Mouse (Mus musculus) heart, adult 2 months (tissue): Measurements from ENCODE around the gene Methig1. TPM values are rescaled to one million over a fixed set of nuclear protein-coding genes. Genes with fewer than 3 reads are reported as not detected.
"Not testable (repeated sequence)": the region's sequence is repeated elsewhere in the genome, so short reads cannot be mapped to it uniquely, and the experiment has no call there.

Experiments used
- DNase-seq, 2 experiments: peaks; one replicate each; pipeline ENCODE4 v3.0.0; 2021
- H3K27ac ChIP-seq: fragments of 200-600 bp; 2 replicates; pipeline ENCODE4 v1.8.1; 2022
- H3K27me3 ChIP-seq: fragments of 200-500 bp; 2 replicates; pipeline ENCODE4 v1.6.1; 2012; ENCODE audit warnings: mild to moderate bottlenecking, low read length, inconsistent platforms, mixed read lengths; ENCODE audit not compliant: control insufficient read depth, insufficient read depth
- H3K36me3 ChIP-seq: fragments of 200-500 bp; 2 replicates; pipeline ENCODE4 v1.6.1; 2012; ENCODE audit warnings: low read length, inconsistent platforms; ENCODE audit not compliant: control insufficient read depth, insufficient read depth
- H3K4me1 ChIP-seq: fragments of 200-500 bp; 2 replicates; pipeline ENCODE4 v1.6.1; 2011; ENCODE audit warnings: low read length; ENCODE audit not compliant: control insufficient read depth, insufficient read depth
- H3K4me3 ChIP-seq: fragments of 200-600 bp; 2 replicates; pipeline ENCODE4 v1.8.1; 2022
- H3K79me2 ChIP-seq: fragments of 200-500 bp; replicated peaks from 2 replicates; pipeline ENCODE4 v1.6.1; 2012; ENCODE audit warnings: mild to moderate bottlenecking, inconsistent platforms, low read length, moderate library complexity, mixed read lengths; ENCODE audit not compliant: control insufficient read depth, insufficient read depth
- H3K9ac ChIP-seq: fragments of 200-500 bp; 2 replicates; pipeline ENCODE4 v1.6.1; 2012; ENCODE audit warnings: low read depth, mild to moderate bottlenecking, control low read depth, inconsistent platforms, low read length, mixed read lengths
- CTCF ChIP-seq: fragments of 200-600 bp; IDR thresholded peaks from 2 replicates; pipeline ENCODE4 v1.8.1; 2022; ENCODE audit warnings: antibody characterized with exemption, mild to moderate bottlenecking, moderate library complexity
- EP300 ChIP-seq: fragments of 200-500 bp; IDR thresholded peaks from 2 replicates; pipeline ENCODE4 v1.6.1; 2011; ENCODE audit warnings: low read depth, low read length, control low read depth; ENCODE audit not compliant: insufficient read depth
- POLR2A ChIP-seq: fragments of 200-500 bp; IDR thresholded peaks from 2 replicates; pipeline ENCODE4 v1.6.1; 2011; ENCODE audit warnings: mild to moderate bottlenecking, low read depth, low read length, control low read depth; ENCODE audit not compliant: insufficient read depth
- WGBS: fragments of 180-500 bp; shearing (Covaris S2); methylation state at CpG from one replicate; pipeline ENCODE4 v1.1.7; 2018; 5-methylcytosine and 5-hydroxymethylcytosine counted together
- intact Hi-C: fragments of 180-260 bp; cut with DNase I; formaldehyde crosslinking; loops from one replicate; pipeline ENCODE4 v1.15.1; 2025
- polyA plus RNA-seq: library from polyadenylated mRNA; depleted of rRNA; stranded (reverse); fragments of >200 nt; gene quantifications from 2 replicates; pipeline ENCODE4 v1.2.3, GENCODE M21; 2012
- total RNA-seq, 2 experiments: library from RNA; stranded (reverse); gene quantifications; 2 replicates each; pipeline ENCODE4 v1.2.3; 2021

Gene Methig1
- total and polyA plus RNA-seq, 3 experiments: 0.34 TPM; not detected in 2

DNA sequence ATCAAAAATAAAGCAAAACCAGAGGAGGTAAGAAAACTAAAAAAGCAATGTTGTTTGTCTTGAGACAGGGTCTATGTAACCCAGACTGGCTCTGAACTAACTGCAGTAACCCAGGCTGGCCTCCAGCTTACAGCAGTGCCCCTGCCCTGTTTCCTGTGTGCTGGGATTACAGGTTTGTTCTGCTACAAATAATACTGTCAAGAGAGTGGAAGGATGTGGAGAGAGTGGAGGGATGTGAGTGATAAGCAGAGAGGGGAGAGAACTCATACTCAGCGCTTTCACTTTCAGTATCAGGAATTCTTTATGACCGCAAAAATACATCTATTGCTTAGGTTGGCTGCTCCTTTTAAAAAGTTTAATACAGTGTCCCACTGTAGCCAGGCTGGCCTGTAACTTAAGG is 40.6 kb upstream of the Methig1 start:
- Histone ChIP-seq H3K79me2 (no peaks in the 10 kb centered on the region), H3K27ac (no peak overlapping the region; the same call in 1 of the 2 replicates), H3K27me3 (no peaks in the 10 kb centered on the region), H3K36me3 (peaks cover 2% of the 10 kb centered on the region; the same call in 1 of the 2 replicates), H3K9ac (no peak overlapping the region; the same call in 1 of the 2 replicates), H3K4me3 (no peak overlapping the region), H3K4me1 (peaks cover 1% of the 10 kb centered on the region)
- WGBS: 25% methylated on average over 2 of the region's 2 CpGs
- TF ChIP-seq CTCF (no peak), EP300 (no peak), POLR2A (no peak)
- intact Hi-C loops: loop anchor here (10.0 kb wide), 1 partner anchor 142 kb away; no protein-coding TSS in a partner anchor
- DNase-seq: no peak

DNA sequence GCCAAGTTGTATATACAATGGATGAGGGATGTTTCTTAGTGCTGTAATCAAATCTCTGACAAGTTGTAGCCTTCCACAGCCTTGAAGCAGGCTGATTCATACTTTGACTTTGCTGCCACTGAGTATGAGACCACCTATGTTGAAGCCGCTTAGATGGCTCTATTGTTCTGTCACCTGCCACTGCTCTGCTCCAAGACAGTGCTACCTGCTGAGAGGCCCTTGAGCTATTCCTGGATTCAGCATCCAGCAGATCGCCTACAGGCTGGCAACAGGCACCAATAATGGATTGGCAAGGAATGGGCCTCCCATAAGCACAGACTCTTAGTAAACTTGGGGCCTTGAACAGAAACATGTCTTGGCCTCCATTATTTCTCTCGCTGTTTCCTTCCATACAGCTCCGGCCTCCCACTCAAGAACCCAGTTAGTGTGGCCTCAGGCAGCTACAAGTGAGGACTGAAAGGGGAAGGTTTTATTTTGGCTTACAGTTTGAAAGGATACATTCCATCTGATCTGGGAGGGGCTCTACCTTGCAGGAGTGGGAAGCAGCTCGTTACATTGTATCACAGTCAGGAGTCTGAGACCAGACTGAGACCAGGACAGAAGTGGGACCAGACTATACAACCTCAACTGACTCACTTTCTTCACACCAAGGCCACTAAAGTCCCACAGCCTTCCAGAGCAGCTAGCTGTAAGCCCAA is 38.4 kb upstream of the Methig1 start:
- intact Hi-C loops: loop anchor here (10.0 kb wide), 1 partner anchor 140 kb away; no protein-coding TSS in a partner anchor
- Histone ChIP-seq H3K27ac (no peak overlapping the region), H3K36me3 (0 out of 2 replicates have a peak, but pooled peaks cover 2% of the 10 kb centered on the region), H3K4me3 (no peak overlapping the region), H3K79me2 (no peaks in the 10 kb centered on the region), H3K27me3 (no peaks in the 10 kb centered on the region), H3K9ac (no peak overlapping the region), H3K4me1 (peaks cover 5% of the 10 kb centered on the region)
- 94% methylated on average over 5 of the region's 5 CpGs for WGBS
- TF ChIP-seq POLR2A (no peak), EP300 (no peak), CTCF (no peak)
- no peak for DNase-seq

DNA sequence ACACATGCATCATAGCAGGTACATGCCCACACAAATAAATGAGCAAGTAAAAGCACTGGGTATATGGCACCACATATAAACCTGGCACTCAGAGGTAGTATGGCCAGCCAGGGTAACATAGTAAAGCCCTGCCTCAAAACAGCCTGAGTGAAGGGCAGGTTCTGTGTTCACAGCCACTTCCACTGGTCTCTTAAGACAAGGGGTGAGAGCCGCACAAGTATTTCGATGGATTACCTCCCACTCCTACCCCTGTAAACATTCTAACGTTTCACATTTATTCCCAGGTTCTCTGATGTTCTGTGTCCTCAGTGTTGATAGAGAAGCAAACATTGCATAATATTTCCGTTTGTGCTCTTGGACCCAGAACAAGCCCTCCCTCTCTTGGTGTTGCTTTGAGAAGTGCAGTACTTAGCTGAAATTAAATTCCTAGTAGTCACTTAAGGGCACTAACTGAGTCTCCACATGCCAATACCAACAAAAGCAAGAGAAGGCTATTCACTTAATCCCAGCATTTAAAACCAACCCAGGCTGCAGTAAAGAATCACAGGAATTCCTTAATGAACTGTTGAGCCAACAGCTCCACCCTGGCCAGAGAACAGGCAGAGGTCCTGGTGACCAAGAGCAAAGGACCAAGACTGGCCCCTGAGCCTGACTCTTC is 34.8 kb upstream of the Methig1 start:
- not testable (repeated sequence) for H3K4me1 ChIP-seq, H3K4me3 ChIP-seq, H3K79me2 ChIP-seq, H3K27me3 ChIP-seq, H3K27ac ChIP-seq, H3K9ac ChIP-seq, H3K36me3 ChIP-seq
- intact Hi-C loops: loop anchor here (10.0 kb wide), 1 partner anchor 137 kb away; no protein-coding TSS in a partner anchor
- WGBS: 53% methylated on average over 4 of the region's 4 CpGs
- peak in 1 of 2 experiments; percentile 19 for DNase-seq

DNA sequence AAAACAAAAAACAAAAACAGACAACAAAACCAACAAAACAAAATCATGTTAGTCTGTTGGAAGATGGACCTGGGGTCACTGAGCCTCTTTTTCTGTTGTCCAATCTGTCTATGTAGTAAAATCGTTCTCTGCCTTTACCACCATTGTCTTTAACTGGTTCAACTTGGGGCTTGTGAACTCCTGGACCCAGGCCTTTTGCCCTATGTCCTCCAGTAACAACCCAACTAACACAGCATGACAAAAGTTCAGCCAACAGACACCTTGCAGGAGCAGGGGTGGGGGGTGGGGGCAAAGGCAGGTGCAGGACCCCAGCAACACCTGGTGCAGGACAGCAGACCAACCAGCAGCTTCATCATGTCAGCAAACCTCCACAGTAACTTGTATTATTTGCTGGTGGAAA is 33.1 kb upstream of the Methig1 start:
- DNase-seq: no peak
- intact Hi-C loops: loop anchor here (10.0 kb wide), 3 partner anchors 55 to 135 kb away; no protein-coding TSS in a partner anchor
- no peaks in the 10 kb centered on the region for H3K79me2 ChIP-seq
- TF ChIP-seq CTCF: no peak
- no peak for TF ChIP-seq POLR2A
- no peak for TF ChIP-seq EP300
- H3K27me3 ChIP-seq: no peaks in the 10 kb centered on the region
- peaks cover 3% of the 10 kb centered on the region; the same call in 1 of the 2 replicates for H3K4me1 ChIP-seq
- H3K36me3 ChIP-seq: no peaks in the 10 kb centered on the region
- no peak overlapping the region for H3K9ac ChIP-seq
- 97% methylated on average over 1 of the region's 1 CpGs for WGBS
- H3K27ac ChIP-seq: no peak overlapping the region
- H3K4me3 ChIP-seq: no peak overlapping the region

DNA sequence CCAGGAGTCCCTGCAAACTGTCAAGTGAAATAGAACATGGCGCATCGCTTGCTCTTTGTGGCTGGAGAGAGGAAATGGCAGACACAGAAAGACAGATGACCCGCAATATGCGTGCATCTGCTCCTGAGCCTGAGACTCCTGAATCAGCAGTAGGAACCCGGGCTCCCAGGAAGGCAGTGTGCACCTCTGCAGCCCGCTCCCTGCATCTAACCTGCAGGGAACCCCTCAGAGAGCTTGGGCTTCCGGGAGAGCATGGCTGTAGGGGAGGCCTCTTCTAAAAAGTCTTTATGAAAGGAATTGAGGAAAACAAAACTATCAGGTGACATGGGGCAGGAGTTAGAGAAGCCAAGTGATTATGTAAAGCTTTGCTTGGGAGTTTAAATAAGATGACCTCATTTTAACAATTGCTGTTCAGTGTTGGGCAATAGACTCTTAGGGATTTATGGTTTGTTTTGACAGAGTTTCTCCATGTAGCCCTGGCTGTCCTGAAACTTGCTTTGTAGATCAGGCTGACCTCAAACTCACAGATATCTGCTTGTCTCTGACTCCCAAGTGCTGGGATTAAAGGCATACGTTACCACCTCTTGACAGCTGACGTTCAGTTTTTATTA is 32.5 kb upstream of the Methig1 start:
- Histone ChIP-seq H3K36me3 (no peaks in the 10 kb centered on the region), H3K27ac (no peak overlapping the region), H3K4me3 (no peak overlapping the region), H3K9ac (no peak overlapping the region), H3K79me2 (no peaks in the 10 kb centered on the region), H3K27me3 (no peaks in the 10 kb centered on the region), H3K4me1 (peaks cover 3% of the 10 kb centered on the region; the same call in 1 of the 2 replicates)
- no peak for TF ChIP-seq CTCF
- TF ChIP-seq POLR2A: no peak
- no peak for TF ChIP-seq EP300
- intact Hi-C loops: loop anchor here (10.0 kb wide), 2 partner anchors 54 to 56 kb away; no protein-coding TSS in a partner anchor
- WGBS: 63% methylated on average over 9 of the region's 9 CpGs
- DNase-seq: no peak
